Mouse (Mus musculus): ENCODE data around the gene Gpam. TPM values are rescaled to one million over a fixed set of nuclear protein-coding genes. Genes with fewer than 3 reads are reported as not detected.

The Gpam gene
- total RNA-seq, 2 experiments from 2014 or later: 183 to 606 TPM

DNA sequence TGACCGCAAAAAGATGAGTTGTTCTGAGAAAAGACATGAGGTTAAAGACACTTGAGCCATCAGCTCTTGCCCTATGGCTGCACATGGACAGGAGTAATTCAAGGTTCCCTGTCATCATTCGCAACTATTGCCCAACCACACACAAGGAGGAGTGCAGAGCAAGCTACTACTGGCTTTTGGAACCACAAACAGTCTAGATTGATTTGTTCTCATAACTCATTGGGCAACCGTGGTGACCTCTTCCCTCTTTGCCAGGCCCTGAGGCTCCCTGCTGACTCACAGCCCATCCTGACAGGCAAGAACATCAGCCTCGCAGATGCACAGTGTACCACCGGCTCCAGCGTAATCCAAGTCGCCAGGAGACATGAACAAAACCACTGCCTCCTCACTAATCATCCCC, 12.3 kb upstream of the Gpam start:
- peak; percentile 79 to 83 for DNase-seq

DNA sequence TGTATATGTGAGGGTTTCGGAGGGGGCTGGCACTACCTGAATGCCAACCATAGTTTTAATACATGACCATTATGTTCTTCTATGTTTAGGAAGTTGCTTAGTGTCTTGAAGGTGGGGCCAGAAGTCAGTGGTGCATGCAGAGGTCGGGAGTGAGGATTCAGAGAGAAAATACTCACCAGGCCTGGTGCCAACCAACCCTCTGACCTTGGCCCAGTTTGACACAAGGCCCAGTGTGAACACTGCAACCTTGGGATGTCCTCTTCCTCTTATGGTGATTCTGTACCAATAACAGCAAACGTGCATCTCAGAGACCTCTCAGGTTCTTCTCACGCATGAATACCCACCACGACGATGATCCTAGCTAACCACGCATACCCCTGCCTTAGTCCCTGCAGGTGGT, 11.5 kb upstream of the Gpam start:
- peak; percentile 83 to 87 for DNase-seq

DNA sequence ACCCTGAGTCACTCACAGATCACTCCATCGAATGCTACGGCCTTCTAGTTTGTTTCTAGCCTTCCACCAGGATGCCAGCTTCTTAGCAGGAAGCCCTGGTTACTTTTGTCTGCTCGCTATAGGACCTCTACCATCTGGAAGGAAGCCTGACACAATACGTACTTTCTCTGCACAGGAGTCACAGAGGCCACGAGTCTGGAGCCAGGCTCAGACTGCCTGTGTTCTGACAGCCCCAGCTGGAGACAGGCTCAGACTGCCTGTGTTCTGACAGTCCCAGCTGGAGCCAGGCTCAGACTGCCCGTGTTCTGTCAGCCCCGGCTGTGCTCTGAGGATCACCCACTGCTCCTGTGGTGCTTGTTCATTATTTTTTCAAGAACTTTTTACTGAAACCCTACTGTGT, 10.8 kb upstream of the Gpam start:
- no peak for DNase-seq

- peak in 1 of 2 experiments; percentile 30 for DNase-seq
Measured at GRCm38 (mm10) chr19:55136693-55137427, 9.8 kb upstream of the Gpam start.

DNA sequence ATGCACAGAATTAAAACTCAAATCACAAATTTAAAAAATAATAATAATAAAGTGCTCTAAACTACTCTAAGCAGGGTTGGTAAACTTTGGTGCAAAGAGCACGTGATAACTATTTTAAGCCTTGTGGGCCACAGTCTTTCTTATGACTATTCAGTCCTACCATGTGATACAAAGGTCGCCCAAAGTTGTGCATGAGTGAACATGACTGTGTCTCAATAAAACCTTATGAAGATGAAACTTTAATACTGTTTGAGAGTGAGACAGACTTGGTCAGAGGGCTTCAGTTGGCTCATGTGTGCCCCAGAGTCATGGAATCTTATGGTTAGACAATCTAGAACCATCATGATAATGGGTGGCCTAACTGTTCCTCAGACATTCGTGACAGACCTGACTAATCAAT, 8.9 kb upstream of the Gpam start:
- DNase-seq: no peak

DNA sequence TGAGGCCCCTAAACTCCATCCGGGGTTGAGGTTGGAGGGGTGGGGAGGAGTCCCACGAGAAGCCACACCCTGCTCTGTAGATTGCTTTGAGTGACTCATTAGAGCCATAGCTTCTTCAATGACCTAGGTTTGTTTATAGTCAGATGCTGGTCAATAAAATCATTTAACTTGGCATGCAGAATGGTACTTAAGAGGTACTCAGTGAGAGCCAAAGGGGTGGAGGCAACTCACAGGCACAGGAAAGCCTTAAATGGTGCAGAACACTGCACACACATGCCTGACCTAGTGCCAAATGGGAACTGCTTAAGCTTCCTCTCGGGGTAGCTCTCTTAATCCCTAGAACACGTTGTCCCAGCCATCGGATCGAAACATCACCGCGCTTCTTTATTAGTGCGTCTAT, 7.5 kb upstream of the Gpam start:
- no peak for DNase-seq

DNA sequence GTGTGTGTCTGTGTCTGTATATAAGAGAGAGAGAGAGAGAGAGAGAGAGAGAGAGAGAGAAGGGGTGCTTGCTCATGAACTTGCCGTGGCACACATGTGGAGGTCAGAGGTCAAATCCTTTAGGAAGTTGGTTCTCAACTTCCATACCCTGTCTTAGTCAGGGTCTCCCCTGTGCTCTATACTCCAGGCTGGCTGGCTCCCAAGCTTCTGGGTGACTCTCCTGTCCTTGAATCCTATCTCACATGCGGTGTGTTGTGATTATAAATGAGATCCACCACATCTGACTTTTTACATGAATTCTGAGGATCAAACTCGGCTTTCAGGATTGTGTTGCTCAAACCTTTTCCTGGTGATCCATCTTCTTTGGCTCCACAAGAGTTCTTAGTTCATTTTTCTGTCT, 5.4 kb upstream of the Gpam start:
- DNase-seq: peak; percentile 73 to 78

GRCm38 (mm10) chr19:55131747-55132146, 4.7 kb upstream of the Gpam start:
- peak; percentile 50 to 74 for DNase-seq

- DNase-seq: no peak
Measured at GRCm38 (mm10) chr19:55128469-55128868, 1.4 kb upstream of the Gpam start.

GRCm38 (mm10) chr19:55125456-55125855, 1.6 kb downstream of the Gpam start:
- DNase-seq: no peak

GRCm38 (mm10) chr19:55123001-55123536, 4.0 kb downstream of the Gpam start:
- DNase-seq: no peak

- DNase-seq: peak; percentile 57 to 72
Measured at GRCm38 (mm10) chr19:55122351-55122980, 4.6 kb downstream of the Gpam start.

GRCm38 (mm10) chr19:55121836-55122235, 5.2 kb downstream of the Gpam start:
- DNase-seq: no peak

GRCm38 (mm10) chr19:55120518-55121244, 6.4 kb downstream of the Gpam start:
- DNase-seq: no peak

DNA sequence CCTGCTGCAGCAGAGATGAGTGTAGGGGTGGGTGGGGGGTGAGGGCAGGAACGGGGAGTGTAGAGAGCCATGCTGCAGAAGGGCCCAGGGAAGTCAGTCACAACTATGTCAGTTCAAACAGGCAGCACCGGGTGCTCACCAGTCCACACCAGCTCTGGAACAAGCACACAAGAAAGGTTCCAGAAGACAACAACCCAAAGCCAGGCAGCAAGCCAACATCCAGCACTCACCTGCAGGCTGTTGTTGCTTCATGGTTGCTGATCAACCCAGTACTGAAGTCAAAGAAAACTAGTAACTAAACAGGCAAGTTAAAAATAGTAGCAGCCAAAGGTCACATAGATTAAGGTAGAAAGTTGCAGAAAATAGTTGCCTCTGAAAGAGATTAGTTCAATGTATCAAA, 7.5 kb downstream of the Gpam start:
- DNase-seq: no peak

DNA sequence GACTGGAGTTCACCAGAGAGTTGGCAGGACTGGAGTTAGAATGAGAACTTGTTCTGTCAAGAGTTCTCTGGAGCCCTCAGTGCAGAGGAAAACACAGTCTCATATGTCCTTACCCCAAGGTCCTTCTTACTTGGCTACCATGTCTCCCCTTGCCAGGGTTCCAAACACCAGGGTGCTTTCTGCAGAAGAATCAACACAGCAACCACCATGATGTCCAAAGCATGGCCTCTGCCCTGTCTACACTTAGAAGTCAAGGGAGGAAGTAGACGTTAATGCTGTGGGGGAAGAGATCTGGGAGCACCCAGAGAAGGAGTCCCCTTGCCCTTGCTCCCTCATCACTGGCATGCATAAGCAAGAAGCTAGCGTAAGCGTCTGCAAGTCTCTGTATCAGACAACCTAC, 9.0 kb downstream of the Gpam start:
- DNase-seq: no peak

DNA sequence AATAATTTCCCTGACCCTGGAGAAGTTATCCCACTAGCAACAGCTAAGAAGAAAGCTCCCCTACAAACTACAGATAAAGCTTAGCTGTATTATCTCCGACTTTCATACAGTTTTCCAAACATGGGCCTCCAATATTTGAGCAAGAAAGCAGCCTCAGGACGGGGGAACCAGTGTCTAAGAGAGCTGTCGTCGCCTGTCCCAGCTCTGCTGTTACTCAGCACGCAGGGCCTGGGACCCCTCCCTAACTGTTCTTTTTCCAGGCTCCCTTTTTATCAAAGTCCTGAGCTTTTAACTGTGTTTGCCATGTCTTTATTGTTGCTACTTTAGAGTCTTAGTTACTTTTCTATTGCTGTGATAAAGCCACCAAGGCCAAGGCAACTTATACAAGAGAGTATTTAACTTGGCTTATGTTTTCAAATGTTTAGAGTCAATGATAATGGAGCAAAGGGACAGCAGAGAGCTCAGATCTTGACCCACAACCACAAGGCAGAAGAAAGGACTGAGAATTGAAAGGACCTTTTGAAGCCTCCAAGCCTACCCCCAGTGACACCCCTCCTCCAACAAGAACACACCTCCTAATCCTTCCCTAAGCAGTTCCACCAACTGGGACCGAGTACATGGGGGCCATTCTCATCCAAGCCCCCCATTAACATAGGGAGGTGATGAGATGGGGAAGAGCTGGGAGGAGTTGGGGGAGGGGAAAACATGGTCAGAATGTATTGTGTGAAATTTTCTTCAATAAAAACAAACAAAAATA, 9.8 kb downstream of the Gpam start:
- DNase-seq: no peak

GRCm38 (mm10) chr19:55115532-55115931, 11.5 kb downstream of the Gpam start:
- no peak for DNase-seq

DNA sequence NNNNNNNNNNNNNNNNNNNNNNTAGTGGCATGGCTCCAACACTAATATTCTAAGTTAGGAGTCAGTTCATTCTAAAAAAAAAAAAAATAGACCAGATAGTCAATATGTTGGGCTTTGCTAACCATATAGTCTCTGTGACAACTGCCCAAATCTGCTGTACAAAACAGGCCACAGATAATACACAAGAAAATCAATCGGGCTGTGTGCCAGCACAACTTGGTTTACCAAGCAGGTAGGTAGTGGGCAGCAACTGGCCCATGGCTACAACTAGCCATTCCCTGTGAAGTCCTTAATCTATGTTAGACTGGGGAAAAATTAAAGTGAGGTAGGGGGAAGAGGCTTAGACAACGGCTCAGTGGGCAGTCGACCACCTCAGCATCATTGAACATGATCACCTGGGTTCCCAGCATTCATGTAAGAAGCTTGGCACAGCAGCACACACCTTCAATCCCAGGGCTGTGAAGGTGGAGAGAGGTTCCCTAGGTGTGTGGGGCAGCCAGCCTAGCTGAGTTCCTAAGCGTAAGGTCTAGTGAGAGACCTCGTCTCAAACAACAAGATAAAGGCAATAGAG, 12.1 kb downstream of the Gpam start:
- DNase-seq: no peak

- DNase-seq: no peak
Measured at GRCm38 (mm10) chr19:55107896-55108295, 19.1 kb downstream of the Gpam start.

- peak; percentile 30 to 41 for DNase-seq
Measured at GRCm38 (mm10) chr19:55105969-55106368, 21.1 kb downstream of the Gpam start.

Data from adrenal gland, postnatal 36 days (tissue).